Mouse (Mus musculus) gastrocnemius, postnatal 36 days (tissue): ENCODE data around the gene Psmg3. TPM values are rescaled to one million over a fixed set of nuclear protein-coding genes. Genes with fewer than 3 reads are reported as not detected.
A peak's percentile ranks its signal among the peaks of the same experiment; 100 is the strongest.

ENCODE experiments used
- DNase-seq, 2 experiments: peaks; one replicate each; pipeline ENCODE4 v3.0.0; 2022
- intact Hi-C: fragments of 180-260 bp; cut with DNase I; formaldehyde crosslinking; loops from one replicate; pipeline ENCODE4 v1.15.1; 2025
- long read RNA-seq, 2 experiments: library from polyadenylated mRNA; stranded (forward); transcript quantifications; one replicate each; pipeline ENCODE4 v2.0.0; 2021
- total RNA-seq, 2 experiments: library from RNA; stranded (reverse); gene quantifications; 2 replicates each; pipeline ENCODE4 v1.2.3; 2021

Gene Psmg3
- 1 to 10 TPM; 6.7 to 8.7 TPM for total RNA-seq
- long read RNA-seq, experiment 1, transcript Psmg3-201 (3 exons, 883 nt), result major isoform, 9 of 15 reads
- long read RNA-seq, experiment 1, partial matches to known transcripts, result 1 of 15 reads
- long read RNA-seq, experiment 1, other reads (novel, unspliced or antisense), result 2 of 15 reads
- long read RNA-seq, experiment 2, transcript Psmg3-201 (3 exons, 883 nt), result major isoform, 5 of 10 reads
- long read RNA-seq, experiment 2, partial matches to known transcripts, result 2 of 10 reads
- long read RNA-seq, experiment 2, other reads (novel, unspliced or antisense), result 0 of 10 reads

DNA sequence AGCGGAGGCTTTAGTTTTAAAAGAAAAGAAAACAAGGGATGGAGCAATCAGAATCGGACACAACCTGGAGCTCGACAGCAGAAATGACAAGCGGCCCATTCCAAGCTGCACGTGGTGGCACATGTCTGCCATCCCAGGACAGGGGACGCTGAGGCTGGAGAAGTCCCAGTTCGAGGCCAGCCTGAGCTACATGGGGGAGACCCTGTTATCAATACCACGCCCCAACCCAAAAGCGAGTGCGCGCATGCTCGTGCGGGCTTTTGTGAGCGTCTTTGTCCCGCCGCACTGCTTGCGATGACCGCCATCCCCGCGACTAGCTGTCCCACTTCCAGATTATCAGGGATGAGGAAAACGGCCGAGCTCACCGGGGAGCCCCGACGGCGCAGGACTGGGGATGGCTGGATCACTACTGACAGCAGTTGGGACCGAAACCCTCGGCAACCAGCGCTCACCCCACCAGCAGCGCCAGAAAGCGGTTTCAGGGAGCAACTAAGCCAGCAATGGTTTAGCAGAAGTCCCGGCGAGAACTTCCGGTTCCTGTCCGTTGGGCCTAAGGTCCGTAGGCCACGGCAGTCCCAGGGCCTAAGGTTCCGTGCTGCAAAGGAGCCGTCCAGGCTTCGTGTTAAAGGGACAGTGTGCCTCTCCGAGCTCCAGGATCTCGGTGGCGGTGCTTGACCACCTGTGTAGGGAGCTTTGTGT, at the start of gene Psmg3, which contains the start of gene Gm26938:
Psmg3 (minus strand) TSS at position 529 of the 699 bp plus-strand sequence.
Gm26938 (minus strand) TSS at position 51 of the 699 bp plus-strand sequence.
- intact Hi-C loops, result no loop called here
- peak; percentile 80 to 98 for DNase-seq

DNA sequence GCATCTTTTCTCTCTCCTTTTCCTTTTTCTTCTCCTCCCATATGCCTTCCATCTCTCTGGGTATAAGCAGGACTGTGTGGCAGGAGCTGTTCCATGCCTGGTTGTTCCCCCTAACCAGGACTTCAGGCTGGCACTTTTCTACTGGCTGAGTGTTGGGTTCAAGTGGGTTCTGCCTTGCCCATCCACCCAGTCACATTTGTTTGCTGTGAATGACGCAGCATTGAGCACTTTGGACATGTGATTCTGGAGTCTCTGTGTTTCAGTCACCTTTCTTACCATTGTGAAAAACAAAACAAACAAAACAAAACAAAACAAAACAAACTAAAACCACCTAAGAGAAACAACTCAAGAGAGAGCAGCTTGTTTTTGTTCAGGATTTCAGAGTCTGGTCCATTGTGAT, 44.8 kb upstream of the Psmg3 start:
- no peak for DNase-seq
- intact Hi-C loops, result no loop called here

DNA sequence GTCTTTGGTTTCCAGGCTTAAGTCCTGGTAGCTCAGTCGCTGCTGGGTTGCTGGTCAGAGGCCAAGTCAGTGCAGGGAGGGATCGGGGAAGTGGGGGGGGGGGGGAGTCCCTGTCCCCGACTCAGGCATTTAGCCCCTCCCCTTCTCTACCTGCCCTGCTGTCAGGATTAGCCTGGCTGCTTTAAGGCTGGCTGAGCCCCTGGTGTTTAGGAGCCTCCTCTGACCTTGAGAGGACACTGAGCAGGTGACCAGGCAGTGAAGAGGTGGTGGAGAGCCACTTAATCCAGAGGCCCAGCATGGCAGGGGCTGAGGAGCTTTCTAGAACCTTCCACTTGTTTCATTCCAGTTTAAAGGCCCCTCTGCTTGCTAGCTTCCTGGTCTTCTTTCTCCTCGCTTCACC, 44.2 kb upstream of the Psmg3 start:
- intact Hi-C loops, result no loop called here
- no peak for DNase-seq

DNA sequence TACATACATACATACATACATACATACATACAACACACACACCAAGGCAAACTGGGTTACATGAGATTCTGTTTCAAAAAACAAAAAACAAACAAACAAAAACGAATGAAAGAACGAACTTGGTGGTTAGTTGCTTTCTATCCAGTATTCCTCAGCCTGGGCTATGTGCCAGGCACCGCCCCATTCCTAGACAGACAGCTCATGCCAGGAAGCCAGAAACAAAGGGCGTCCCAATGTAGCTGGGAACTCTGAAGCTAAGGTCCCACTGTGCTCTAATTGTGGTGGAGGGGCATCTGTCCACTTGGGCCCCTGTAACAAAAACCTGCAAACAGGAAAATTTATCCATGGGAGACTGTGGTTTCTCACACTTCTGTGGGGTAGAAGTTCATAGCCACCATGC, 36.1 kb upstream of the Psmg3 start:
- peak in 1 of 2 experiments; percentile 21 for DNase-seq
- intact Hi-C loops, result no loop called here

DNA sequence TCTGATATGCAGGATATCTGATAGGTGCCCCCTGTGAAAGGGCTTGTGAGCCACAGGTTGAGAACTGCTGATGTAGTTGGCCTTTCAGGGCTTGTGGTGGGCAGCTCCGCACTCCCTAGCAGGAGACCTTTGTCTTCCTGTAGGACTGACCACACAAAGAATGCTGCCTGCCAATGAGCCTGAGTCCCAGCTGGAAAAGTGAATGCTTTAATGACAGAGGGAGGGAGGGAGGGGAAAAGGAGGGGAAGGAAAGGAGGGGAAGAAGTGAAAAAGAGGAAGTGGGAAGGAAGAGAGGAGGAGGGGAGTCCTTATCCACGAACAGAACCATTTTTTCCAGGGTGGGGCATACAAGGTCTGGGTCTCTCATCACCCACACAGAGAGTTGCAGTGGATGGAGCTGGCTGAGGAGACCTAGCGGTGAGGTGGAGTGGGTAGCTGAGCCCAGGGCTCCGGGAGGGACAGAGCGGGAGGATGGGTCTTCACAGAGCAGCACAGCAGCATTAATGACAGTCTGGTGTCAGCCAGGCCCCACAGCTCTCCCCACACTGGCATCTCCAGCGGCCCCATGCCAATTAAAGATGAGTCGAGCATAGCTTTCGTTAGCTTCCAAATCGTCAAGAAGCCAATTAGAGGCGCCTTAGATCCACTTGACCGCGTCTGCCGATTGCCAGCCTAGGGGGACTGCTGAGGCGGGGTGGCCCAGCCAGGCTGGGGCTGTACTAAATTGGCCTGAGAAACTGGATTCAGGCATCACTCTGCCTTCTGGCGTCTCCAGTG, 33.8 kb upstream of the Psmg3 start:
- intact Hi-C loops, result no loop called here
- no peak for DNase-seq

DNA sequence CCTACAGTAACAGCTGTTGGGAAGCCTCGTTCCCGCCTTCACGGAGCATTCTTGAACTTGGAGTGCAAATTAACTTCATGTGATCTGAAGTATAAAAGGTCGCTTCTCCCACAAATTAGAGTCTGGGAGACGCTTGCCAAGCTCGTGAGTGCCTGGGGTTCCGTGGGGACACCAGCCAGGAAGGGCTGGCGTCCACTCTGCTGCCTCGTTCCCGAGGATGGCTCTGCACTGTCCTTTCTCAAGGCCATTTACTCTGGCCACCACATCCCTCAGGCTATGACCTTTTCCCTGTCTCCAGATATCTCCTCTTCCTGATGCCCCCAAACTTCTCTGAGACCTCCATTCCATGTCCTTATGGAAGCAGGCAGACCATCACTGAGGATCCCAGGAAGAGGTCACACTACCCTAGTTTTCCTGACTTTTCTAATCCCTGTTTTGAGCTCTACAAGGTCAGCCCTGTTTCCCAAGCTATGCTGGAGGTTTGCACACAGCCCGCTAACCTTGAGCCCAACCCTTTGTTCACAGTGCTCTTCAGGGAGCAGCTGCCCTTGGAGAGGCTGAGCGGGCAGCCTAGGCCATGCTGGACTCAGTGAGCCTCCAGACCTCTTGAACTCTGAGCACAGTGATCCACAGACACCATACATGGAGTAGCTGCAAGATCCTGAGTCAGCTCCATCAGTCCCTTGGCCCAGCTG, 23.1 kb upstream of the Psmg3 start:
- DNase-seq, result no peak
- intact Hi-C loops, result no loop called here

DNA sequence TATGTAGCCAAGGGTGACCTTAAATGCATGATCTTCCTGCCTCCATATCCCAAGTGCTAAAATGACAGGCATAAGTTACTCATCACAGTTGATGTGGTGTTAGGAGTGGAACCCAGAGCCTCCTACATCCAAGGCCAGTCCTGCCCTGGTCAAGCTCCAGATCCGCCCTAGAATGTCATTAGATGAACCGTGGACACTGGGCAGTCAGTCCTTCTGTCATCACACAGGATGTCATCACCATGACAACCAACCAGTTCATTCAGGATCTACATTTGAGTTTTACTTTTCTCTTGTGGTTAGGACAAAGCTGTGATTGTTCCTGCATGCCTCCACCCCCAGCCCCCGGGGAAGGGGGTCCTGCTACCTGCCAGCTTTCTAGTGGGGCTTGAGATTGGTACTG, 12.5 kb upstream of the Psmg3 start:
- intact Hi-C loops, result loop anchor here (2.0 to 10.0 kb wide), 4 partner anchors 458 to 778 kb away; partner anchors contain the start of gene Eif3b
- DNase-seq, result no peak

DNA sequence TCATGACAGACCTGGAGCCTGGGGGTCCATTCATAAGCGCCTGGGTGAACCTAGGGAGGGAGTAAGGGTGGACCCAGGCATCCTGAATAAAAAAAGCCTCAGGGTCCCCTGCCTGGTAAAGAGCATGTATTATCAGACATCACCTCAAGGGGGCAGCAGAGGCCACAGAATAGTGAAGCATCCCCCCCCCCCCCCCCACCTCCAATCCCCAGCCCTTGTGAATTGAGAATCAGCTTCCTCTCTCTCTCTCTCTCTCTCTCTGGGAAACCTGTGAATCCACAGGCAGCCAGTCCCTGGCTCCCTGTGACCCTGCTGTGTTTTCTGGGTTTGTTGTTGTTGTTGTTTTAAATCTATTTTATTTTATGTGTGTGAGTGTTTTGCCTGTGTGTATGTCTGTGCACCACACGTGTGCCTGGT, 11.8 kb upstream of the Psmg3 start:
- DNase-seq, result peak in 1 of 2 experiments; percentile 53
- intact Hi-C loops, result loop anchor here (2.0 to 10.0 kb wide), 4 partner anchors 459 to 779 kb away; partner anchors contain the start of gene Eif3b

DNA sequence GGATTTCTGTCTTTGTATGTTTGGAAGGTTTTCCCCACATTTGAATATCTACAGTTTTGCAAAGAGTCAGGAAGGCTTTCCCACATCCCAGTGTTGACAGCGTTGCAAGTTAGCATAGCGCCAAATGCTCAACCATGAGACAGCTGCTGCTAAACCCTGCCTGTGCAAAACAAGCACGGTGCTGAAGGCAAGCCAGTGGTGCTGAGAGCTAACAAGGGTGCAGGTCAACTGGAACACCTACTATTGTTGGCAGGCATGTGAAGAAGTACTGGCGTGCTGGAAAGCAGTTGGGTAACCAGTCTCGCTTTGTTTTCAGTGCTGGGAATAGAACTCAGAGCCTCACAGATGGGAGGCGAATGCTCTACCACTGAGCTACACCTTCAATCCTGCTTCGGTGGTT, 9.0 kb upstream of the Psmg3 start:
- no peak for DNase-seq
- intact Hi-C loops, result loop anchor here (5.0 to 10.0 kb wide), 3 partner anchors 462 to 782 kb away; partner anchors contain the start of gene Eif3b

DNA sequence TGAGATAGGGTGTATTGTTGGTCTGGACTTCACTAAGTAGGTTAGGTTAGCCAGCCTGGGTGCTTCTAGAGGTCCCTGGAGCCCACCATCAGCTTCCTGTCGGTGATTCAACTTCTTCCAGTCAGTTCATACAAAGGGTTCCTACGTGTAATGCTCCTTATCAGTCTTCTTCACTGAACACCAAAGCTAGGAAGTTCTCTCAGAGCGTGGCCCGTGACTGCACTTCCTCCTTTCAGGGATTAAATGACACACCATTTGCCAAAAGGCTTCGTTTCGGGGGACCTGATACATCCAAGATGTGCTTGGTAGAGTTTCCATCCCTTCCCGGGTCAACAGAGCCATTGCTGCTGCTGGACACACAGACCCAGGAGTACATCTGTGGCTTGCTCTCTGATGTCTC, 5.4 kb upstream of the Psmg3 start:
- DNase-seq, result no peak
- intact Hi-C loops, result loop anchor here (10.0 kb wide), 1 partner anchor 583 kb away; the partner anchor contains the start of gene Eif3b

DNA sequence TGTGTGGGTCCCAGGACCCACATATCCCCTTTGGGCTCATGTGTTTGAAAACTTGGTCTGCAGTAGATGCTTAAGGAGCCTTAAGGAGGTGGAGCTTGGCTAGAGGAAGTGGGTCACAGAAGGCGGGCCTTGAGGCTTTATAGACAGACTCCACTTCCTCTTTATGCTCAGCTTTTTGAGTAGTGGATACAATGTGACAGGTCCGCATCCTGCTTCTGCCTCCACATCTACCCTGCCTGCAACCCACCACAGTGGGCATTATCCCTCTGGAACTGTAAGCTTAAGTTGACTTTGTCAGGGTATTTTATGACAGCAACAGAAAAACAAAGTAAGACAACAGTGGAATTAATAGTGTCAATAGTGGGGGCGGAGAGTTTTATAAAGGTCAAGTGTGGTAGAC, 4.0 kb upstream of the Psmg3 start:
- DNase-seq, result no peak
- intact Hi-C loops, result loop anchor here (10.0 kb wide), 1 partner anchor 584 kb away; the partner anchor contains the start of gene Eif3b

DNA sequence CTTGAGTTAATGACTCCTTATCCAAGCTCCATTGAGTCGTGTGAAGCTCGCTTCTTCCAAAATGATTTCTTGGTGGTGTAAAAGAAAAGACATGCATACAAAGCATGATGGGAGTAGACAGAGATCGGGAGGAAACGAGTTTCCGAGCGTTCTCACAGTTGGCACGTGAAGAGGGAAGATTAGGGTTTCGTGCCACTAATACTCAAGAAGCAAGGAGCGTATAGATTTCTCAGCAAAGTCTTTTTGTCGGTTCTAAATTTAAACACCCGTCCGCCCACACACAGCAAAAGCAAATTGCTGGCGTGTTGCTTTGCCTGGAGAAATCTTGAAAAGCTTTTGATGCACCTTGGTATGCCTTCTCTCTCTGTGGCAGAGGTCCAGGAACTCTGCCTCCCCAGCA, 2.7 kb upstream of the Psmg3 start:
- intact Hi-C loops, result no loop called here
- no peak for DNase-seq

DNA sequence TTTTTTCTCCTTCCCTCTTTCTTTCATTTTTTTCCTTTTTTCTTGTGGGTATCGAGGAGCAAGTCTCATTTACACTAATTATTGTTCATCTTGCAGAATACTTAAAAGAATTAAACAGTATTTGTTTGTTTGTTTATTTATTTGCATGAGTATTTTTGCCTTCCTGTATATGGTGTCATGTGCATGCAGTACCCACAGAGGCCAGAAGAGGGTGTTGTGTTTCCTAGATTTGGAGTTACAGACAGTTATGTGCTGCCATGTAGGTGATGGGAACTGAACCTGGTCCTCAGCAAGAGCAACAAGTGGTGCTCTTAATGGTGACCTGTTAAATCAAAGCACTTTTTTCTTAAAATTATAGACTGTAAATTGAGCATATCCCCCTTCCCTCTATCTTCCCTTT, 908 bp upstream of the Psmg3 start:
- intact Hi-C loops, result no loop called here
- DNase-seq, result no peak

DNA sequence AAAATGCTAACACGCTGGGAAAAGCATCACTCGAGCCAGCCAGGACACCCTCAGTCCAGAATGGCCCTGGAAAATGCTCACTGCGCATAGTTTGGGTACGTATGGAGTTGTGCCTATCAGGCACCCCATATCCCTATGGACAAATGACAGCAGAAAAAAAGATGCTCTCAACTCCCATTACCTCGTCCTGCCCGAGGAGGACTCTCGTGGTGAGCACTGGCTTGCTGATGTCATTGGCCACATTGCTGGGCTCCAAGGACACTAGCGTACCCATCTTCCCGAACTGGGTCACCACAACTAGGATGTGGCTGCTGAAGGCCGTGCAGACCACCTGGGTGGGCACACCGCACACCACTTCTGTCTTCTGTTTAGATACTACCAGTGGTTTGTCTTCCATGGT, 738 bp downstream of the Psmg3 start:
- DNase-seq, result no peak
- intact Hi-C loops, result no loop called here

DNA sequence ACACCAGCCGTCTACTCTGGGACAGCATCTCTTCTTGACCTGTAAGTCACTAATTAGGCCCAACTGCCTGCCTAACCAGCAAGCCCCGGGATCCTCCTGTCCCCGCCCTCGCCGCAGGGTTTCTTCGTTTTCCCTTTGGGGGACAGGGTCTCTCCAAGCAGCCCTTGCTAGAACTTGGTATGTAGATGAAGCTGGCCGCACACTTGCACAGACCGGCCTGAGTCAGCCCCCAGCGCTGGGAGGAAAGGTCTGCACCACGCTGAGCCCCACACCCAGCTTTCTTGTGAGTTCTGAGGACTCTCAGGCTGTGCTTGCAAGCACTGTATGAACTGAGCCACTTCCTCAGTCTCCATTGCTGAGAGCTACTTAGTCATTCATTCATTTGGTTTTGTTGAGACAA, 2.2 kb downstream of the Psmg3 start:
- no peak for DNase-seq
- intact Hi-C loops, result no loop called here

DNA sequence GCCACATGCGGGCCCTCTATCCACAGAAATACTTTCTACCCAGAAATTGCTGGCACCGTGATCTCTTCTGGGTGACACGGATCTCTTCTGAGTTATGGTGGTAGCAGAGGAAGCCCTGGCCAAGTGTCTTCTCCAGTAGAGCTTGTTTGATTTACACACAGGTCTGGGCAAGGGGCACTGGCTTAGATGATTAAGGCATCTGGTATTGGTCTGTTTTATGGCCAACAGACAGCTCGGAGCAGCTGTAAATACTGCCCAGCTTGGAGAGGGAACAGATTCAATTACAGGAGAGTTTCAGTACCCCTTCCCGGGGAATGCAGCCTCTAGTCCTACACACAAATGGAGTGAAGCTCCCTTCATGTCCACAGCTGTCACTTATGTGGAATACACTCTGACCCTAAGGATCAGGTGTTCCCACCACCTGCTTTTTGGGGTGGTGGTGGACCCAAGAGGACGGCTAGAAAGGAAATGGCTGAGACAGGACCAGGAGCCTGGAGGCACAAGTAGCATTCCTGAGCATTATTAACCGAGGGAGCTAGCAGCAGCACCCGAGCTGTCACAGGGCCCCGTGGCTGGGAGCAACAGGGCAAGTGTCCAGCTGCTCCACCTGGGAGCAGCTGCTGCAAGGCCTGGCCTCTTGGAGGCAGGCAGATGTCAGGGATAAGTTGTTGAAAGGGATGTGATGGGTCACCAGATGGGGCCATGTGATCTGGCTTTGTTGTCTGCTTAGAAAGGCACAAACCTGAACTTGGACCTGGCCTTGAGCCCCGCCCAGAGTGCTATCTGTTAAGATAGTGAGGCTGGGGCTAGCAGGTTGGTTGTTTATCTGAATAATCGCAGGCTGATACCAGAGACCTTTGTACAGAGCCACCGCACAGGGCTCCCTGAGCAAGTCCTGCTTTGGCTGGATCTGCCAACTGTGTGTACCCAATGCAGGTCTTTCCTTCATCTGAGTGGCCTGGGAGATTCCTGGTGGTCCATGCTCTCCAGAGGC, 4.9 kb downstream of the Psmg3 start:
- DNase-seq, result no peak
- intact Hi-C loops, result no loop called here

DNA sequence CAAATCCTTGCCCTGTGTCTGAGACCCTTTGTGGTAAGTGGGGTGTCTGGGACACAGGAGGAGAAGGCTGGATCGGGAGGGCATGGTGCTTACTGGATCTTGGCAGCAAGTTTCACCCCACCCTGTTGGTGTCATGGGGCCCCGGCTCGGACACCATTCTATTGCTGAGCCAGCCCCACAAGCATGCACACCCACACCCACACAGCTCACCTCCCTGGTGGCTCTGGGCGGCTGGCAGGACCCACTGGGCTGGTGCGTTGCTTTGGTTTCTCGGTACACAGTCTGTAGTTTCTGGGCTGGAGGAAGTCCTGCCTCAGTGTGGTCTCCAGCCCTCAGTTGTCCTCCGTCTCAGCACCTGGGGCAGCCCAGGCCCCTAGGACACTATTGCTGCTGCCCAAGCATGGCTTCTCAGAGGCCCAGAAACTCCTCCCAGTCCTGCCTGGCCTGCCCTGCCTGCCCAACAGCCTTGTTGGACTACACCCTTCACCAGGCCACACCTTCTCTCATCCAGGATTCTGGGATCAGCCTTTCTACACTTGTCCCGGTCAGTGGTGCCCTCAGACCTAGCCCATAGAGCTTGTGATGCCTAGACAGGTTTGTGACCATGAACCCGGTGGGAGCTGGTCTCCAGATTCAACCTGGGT, 7.0 kb downstream of the Psmg3 start, which contains the start of gene Tmem184a:
Tmem184a (minus strand) TSS at position 380 of the 644 bp plus-strand sequence.
- DNase-seq, result no peak
- intact Hi-C loops, result loop anchor here (5.0 kb wide), 1 partner anchor 37 kb away; no protein-coding TSS in a partner anchor

DNA sequence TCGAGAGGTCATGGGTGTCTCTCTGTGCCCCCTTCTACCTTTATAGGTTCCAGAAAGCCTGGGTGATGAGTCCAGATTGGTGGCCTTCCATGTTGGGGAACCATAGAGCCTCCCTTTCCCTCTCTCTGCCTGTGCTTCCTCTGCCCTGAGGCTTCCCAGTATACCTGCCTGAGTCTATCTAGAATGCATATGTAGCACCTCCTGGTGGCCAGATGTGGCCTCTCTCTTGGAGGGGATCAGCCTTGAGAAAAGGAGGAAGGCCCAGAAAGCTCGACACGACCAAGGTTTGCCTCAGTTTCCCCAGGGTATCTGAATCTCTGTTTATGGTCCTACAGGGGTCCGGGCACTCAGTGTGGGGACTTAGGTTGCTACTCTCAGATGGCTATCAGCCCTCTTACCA, 7.9 kb downstream of the Psmg3 start:
- intact Hi-C loops, result loop anchor here (5.0 kb wide), 1 partner anchor 36 kb away; no protein-coding TSS in a partner anchor
- DNase-seq, result no peak
